Mouse (Mus musculus): ENCODE results near the gene Rnft1.

- no peak for TF ChIP-seq CTCF (IDR thresholded peaks at IDR 0.05; ENCODE audit: insufficient read depth, low read length)
- TF ChIP-seq POLR2A (IDR thresholded peaks at IDR 0.05; ENCODE audit: borderline replicate concordance, extremely low read depth, low read depth, low read length), result no peak
These were observed 25.6 kb upstream of the Rnft1 start for GRCm38 (mm10) chr11:86458866-86459265.
